Mouse (Mus musculus) testis, postnatal 14 days (tissue): Measurements from ENCODE around the gene Abhd17c.
"Not testable (repeated sequence)": the region's sequence is repeated elsewhere in the genome, so short reads cannot be mapped to it uniquely, and the experiment has no call there.

Experiments used
- DNase-seq: peaks from one replicate; pipeline ENCODE4 v3.0.0; 2021; ENCODE audit warnings: low spot score

Gene Abhd17c

DNA sequence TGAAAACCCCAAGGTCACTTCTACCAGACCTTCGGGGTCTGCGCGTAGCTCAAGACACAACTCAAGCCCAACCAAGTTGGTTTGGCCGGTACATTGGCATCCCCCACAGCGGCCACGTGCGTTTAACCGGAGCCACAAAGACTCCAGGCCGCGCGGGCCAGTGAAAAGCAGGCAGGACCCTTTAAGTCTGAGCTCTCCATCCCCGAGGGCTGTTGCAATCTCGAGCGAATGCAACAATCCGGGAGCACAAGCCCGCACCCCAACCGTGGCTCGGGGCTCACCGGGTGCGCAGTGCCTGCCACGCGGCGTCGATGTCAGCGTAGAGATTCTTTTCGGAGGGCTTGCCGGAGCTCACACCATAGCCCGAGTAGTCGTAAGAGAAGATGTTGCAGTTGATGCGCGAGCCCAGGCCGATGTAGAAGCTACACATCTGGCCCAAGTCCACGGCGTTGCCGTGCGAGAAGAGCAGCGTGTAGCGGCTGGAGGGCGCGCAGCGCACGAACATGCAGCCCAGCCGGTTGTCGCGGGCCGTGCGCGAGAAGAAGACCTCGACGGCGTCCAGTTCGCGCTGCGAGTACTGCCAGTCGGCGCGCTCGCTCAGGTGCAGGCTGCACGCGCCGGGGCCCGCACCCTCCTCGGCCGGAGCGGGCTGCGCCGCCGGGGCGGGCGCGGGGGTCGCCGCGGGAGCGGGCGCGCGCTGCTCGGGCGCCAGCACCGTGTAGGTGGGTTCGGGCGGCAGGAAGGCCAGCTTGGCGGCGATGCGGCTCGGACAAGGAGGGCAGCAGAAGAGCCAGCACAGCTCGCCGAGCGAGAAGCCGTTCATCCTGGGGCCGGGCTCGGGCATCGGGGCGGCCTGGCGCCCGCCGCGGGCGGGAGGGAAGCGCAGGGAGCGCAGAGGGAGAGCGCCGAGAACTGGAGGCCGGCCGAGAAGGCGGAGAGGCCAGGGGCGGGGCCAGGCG lies at the start of gene Abhd17c:
Gene Abhd17c (minus strand): TSS at position 893 of the 959 bp plus-strand sequence.
- DNase-seq, result peak; percentile 66

DNA sequence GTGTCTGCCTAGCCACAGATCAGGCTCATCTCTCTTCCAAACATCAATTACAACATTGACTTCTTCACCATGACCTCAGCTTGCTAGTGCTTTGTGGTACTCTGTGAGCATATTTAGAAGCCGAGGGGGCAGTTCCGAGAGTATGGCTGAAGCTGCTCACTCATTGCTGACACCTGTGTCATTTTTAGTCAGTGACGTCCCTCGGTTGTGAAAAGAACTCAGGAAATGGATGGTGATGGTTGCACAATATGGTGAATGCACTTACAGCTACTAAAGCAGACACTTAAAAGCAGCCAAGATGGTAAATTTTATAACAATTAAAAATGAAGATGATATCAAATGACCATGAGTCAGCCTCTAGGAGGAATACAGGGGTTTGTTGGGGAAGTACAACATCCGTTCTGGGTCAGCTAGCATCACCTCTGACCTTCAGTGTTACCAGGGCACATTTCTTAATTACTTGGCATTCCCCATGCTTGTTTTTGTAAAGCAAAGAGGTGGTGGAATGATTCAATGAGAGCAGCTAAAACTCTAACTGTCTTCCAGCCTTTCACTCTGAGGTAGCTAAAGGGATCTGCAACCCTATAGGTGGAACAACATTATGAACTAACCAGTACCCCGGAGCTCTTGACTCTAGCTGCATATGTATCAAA lies 45.6 kb upstream of the Abhd17c start:
- DNase-seq, result no peak

DNA sequence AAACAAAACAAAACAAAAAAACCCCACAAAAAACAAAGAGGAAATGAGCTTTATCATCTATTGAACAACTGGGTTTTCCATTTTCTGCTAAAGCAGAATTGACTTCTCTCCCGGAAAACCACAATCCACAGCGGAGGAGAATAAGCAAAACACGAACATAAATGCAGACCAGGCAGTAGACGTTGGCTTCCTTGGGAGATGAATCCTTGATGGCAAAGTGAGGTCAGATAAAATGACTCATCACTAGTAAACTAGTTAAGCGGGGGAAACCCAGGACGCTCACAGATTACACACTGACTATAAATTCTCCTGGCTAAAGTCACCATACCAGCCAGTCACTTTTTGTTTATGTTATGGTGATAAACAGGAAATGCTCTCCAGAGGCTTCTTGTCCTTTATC lies 44.5 kb upstream of the Abhd17c start:
- DNase-seq, result no peak

DNA sequence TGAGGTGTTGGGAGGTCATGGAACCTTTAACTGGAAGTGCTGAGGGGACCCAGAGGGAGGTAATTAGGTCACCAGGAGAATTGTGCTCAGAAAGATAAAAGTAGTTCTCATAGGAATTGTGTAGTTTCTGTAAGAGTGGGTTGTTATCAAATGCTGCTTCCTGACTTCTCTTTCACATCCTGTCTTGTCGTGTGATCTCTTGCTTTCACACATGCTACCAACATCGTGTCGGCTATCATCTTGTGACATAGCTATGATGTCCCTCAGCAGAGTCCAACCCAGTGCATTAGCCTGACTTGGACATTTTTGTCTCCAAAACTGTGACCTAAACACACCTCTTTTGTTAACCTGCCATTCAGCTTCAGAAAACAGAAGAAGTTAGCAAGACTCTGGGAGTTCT lies 40.6 kb upstream of the Abhd17c start:
- DNase-seq, result no peak

DNA sequence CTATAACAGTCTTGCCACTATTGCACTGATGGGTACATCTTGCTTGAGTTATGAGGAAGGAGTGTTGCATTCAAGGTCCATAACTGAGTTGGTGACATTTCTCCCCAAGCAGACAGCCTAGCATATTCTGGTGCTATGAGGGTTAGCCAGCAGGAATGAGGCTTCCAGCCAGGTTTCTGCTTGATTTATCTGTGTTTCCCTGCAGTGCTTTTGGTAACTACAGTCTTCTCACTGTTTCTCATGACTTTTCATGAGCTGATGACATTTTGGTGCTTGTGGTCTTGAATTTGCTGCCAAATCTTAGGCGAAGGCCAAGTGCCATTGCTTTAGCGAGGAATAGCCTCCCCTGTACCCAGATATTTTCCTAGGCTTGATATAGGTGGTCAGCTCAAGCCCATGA lies 39.8 kb upstream of the Abhd17c start:
- DNase-seq, result no peak

DNA sequence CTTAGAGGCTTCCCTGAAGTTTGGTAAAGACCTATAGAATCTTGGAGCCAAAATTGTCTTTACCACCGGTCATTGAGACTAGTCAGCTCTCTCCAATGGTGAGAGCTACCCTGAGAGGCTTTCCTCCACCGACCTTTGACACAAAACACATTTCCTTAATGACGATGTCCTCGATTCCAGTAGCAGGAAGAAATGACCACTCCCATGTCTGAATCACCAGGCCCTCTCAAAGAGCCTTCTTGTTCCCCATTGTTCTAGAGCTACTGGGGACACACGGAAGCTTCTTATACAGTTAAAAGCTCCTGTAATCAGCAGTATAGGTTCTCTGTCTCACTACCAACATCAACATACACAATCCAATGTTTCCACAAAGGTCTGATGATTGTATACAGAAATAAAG lies 36.5 kb upstream of the Abhd17c start:
- no peak for DNase-seq

DNA sequence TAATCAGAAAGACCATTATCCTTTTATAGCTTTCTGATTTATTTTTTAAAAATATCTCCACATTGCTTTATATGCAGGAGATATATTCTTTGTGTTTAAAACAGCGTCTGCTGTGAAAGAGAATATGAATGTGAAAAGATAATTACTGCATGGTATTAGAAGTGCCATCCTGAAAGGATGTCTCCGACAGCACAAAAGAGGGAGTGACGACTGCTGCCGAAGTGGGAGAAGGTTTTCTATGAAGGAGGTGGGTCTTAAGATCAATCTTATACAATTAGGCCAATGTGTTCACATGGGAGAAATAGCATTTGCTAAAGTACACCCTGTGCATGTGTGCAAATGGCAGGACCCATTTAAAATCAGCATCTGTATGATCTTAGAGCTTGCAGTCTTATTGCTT lies 33.5 kb upstream of the Abhd17c start:
- DNase-seq, result no peak

DNA sequence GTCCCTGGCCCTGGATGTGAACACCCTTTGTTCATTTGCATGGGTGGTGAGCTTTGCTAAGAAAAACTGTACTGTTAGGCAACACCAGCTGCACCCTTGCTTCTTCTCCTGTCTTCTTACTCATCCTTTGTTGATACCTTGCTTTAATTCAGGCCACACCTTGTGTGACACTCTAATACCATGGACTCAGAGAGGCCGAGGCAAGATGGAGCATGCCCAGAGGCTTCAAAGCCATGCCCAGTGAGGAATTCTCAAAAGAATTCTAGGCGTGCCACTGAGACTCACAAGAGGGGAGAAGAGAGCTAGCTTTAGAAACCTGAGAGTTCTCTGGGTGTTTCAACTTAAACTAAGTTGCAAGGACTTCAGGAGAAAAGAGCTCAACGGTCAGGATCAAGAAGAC lies 33.0 kb upstream of the Abhd17c start:
- no peak for DNase-seq

DNA sequence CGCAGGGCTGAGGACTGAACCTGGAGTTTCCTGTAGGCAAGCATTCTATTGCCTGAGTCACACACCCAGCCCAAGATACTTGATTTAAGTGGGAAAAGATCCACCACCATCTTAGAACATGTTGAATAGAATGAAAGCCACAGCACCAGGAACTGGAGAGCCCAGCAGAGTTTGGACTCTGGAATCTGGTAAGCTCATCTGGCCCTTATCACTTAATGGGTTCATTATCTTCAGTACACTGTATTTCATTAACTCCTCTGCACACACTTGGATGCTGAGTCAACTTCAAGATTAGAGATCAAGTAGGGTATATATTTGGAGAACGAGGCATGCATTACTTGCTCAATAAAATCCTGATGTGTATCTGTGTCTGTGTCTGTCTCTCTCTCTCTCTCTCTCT lies 27.1 kb upstream of the Abhd17c start:
- not testable (repeated sequence) for DNase-seq

DNA sequence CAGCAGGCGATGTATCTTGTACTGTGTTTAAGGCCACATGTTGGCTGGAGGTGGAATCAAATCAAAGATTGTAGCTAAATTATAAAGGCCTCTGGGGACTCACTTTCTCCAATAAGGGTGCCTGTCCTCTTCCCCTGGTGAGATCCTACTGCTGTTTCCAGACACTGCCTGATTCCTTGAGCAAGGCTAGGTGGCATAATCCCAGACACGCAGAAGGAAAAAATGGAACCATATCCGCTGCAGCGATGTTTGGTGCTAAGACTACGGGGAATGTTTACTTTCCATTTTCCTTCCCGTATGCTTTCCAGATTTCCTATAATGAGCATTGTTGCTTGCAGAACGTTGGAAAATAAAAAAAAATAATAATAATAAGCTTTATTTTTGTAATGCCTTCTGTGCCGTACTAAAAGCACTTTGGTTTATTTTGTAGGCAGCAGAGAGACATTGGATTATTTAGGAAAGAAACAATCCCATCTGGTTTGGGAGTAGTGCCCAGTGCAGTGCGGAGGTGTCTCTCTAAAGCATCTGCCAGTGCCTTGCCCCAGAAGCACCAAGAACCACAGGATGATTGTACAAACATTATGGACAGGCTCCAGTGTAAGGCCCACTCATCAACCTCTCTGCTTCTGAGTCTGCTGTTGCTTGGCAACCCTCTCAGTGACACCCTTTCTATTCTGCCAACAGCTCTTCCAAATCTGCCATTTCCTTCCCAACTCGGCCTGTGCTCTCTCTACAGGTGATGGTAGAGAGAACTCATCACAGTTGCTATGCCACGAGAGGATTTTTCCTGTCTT lies 23.2 kb upstream of the Abhd17c start:
- DNase-seq, result no peak

DNA sequence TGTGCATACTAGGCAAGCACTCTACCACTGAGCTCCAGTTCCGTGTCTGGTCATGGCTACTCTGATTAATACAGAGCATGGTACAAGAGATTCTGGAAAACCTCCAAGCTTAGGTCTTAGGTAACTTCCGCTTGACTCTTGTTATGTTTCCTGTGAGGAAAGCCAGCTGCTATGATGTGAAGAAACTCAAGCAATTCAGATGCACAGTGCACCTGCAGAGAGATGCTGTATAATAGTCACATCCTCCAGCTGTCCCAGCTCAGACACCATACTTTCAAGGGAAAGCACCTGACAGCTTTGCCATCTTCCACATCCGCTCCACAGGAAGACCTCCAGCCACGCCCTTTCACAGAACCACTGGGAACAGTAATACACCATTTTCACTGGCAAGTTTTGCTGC lies 21.7 kb upstream of the Abhd17c start:
- no peak for DNase-seq

DNA sequence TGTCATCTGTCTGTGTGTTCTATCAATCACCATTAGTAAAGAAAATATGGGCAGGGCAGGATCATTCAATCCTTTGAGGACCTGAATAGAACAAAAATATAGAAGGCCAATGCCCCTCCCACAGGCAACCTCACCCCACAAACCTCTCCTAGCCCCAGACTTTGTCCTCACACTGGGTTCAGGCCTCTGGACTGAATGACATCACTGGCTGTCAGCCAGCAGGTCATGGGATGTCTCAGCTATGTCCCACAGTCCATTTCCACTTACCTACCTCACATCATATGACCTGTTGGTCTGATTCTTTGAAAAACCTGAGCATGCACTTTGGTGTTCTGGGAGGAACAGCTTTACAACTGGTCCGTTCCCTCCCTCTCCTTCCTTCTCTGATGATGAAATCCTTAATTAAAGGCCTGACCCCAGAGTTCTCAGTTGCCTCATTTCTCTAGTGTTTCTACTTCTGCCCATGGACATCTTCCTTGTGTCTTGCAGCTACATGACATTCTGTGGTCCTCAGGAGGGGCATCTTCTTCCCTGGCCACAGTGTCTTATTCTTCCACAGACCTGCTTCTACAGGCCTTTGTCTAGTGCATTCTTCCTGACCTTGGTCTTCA lies 19.6 kb upstream of the Abhd17c start:
- DNase-seq, result no peak

DNA sequence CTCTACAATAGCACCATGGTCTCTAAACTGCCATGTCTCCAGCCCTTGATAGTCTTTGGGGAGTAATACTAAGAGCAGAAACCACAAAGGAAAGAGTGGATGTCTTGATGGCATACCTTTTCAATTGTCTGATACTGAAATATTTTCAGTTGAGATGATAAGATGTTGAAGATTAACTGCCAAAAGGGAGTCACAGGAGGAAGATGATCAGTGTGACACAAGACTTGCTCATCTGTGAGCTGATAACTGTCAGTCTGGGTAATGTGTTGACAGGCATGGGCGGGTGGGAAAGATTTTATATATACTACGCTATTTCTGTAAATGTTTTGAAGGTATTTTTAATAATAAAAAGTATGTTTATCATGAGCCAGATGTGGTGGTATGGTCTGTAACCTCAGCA lies 16.7 kb upstream of the Abhd17c start:
- DNase-seq, result no peak

DNA sequence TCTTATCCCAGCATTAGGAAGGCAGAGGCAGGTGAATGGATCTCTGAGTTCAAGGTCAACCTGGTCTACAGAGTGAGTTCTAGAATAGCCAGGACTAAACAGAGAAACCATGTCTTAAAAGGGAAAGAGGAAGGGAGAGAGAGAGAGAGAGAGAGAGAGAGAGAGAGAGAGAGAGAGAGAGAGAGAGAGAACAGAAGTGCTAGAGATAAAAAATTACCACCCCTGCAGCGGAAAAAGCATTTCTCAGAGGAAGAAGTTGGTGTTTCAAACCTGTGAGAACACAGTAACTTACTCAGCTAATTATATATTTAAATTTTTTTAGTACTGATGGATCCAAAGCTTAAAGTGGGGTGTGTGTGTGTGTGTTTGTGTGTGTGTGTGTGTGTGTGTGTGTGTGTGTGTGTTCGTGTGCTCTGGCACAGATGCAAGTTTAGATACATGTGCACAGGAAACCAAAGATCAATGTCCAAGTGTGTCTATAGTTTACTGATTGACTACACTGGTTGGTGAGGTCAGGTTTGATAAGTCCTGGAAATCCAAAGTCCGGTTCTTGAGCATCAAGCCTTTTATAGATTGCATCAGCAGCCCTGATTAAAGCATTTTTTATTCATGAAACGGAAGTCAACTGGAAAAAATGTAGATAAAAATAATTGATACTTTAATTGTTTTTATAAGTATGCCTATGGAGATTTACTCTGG lies 15.2 kb upstream of the Abhd17c start:
- no peak for DNase-seq

DNA sequence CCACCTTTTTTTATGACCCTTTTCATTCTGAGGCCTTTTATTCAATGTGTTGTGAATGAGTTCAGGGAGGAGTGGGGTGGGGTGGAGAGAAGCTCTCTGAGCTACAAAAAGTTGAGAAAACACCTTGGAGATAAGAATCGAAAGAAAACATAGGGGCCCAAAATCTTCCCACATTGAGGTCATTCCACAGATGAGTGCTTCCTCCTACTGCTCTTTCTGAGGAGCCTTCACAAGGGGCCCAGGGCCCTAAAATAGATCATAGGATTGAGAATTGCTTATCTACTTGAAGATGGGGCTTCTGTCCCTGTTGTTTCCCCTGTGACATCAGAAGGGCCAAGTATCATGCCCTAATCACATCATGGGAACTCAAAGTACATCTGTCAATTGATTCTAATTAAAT lies 14.3 kb upstream of the Abhd17c start:
- DNase-seq, result no peak

DNA sequence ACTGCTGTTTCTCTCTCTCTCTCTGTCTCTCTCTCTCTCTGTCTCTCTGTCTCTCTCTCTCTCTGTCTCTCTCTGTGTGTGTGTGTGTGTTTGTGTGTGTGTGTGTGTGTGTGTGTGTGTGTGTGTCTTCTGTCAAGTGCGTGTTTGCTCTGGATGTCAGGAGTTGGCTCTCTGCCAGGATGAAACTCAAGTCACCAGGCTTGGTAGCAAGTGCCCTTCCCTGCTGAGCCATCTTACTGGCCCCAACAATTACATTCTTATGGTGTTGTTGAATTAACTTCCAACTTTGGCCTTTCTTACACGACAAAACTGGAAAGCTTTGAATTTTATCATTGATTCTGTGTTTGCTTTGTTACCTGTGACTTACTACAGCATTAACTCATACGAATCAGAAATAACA lies 13.6 kb upstream of the Abhd17c start:
- no peak for DNase-seq

DNA sequence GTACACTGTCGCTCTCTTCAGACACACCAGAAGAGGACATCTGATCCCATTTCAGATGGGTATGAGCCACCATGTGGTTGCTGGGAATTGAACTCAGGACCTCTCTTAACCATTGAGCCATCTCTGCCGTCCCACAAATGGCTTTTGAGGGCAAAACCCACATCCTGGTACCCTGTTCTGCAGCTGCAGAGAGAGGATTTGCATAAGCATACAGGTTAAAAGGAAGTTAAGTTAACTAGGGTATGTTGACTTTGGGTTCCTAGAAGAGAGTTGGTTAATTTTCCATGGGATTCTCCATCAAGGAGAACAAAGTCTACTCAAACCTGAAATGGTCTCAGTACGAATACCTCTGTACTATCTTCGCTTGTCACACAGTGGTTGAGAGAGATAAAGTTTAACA lies 13.2 kb upstream of the Abhd17c start:
- DNase-seq, result no peak

DNA sequence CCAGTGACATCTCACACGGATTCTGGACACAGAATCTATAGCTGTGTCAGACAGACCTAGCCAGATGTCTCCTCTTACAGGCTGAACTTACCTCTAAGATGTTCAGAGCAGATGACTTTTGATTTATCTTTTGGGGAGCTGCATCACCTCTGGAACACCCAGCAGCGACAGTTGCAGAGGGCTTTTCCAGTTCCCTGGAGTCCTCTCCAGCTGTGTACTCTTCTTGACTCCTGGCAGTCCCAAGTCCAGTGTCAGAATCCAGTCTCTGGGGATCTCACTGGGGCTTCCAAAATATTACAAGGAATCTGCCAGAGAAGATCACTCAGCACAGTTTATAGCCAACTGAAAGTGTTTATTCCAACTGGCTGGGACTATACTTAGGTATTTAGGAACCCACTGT lies 12.7 kb upstream of the Abhd17c start:
- DNase-seq, result no peak

DNA sequence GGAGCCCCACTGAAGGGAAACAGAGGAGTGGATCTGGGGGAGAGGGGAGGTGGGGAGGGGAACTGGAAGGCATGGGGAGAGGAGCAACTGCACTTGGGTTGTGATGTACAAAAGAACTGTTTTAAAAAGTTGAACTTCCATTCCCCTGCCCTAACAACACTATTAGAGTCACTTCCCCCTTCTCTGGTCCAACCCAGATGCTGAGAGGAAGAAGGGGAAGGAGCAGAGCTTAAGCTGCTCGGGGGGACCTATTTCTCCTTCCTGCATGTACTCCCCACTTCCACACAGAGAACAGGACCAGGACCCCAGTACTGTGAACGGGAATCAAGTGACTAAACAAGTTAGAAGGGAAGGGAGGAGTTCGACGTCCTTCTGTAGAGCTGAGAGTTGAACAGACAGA lies 11.9 kb upstream of the Abhd17c start:
- no peak for DNase-seq

DNA sequence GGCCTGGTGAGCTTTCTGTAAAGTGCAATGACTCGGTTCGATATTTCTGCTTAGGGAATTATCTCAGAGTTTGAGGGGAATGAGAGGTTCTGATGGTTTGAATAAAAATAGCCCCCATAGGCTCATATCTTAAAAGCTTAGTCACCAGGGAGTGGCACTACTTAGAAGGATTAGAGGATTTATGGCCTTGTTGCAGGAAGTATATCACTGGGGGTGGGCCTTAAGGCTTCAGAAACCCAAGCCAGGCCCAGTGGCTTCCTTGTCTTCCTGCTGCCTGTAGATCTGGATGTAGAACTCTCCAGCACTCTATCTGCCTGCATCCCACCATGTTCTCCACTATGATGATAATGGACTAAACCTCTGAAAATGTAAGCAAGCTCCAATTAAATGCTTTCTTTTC lies 7.7 kb upstream of the Abhd17c start:
- no peak for DNase-seq

DNA sequence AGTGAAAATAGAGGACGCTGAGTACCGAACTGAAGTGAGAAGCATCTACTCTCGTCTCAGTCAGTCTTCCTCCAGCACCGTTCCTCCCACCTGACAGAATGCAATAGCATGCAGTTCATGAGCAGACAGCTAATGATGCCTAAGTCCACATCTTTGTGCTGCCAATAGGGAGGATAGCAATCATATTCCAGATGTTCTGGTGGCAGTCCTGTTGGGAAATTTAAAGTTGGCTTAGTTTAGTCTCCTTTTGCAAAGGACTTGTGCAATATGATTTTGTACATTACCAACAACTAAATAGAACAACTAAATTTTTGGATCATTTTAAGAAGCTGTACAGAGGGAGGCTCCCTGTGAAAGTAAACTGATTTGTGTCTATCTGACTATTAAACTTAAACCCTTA lies 2.1 kb upstream of the Abhd17c start:
- no peak for DNase-seq

DNA sequence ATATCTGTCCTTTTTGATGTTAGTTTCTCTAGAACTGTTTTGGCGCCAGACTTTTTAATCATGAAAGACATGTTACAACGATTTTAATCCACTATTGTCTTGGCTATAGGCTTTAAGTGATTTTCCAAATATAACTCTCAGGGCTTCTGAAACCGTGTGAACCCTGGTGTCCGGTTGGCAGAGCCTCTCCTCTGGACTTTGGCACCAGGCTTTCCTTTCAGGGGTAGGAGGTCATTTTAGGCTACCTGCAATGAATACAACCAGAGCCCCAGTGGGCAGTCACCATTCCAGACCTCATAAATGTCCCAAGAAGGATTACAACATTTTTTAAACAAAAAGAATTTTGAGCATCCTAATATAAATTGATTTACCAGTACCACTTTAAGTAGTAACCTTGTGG lies 1.1 kb upstream of the Abhd17c start:
- no peak for DNase-seq
